22 mouse cellular contexts compared by ENCODE assay signal in genomic region chr6:77441051-77441450, GRCm38 (mm10).
"Had no signal": no experiment of that assay in that cellular context is flagged by ENCODE, and none has a peak within 500 bp of the region (broad histone marks: within the 10 kb centered on the region; RNA-seq: fewer than 3 reads in every experiment).

No protein-coding gene starts in this region.

- DNase-seq: forebrain, postnatal 0 days; gastrocnemius, postnatal 14 days; gastrocnemius, postnatal 36 days; heart, adult 2 months; heart, postnatal 10 days; heart, postnatal 4 days; kidney, adult 18-20 months; kidney, adult 8-10 months; kidney, postnatal 10 days; kidney, postnatal 25 days; kidney, postnatal 4 days; left cerebral cortex, postnatal 4 days had no signal

- H3K27ac ChIP-seq: heart, adult 2 months; hindbrain, embryonic 10.5 days; intestine, embryonic 15.5 days; layer of hippocampus, adult 2 months; left cerebral cortex, adult 2 months; limb, embryonic 13.5 days; limb, embryonic 15.5 days; liver, embryonic 12.5 days had no signal

- H3K4me3 ChIP-seq: heart, adult 2 months; heart, embryonic 12.5 days; hindbrain, embryonic 10.5 days; intestine, embryonic 15.5 days; layer of hippocampus, adult 2 months; left cerebral cortex, adult 2 months; limb, embryonic 13.5 days; limb, embryonic 15.5 days; liver, embryonic 12.5 days had no signal

- ATAC-seq: forebrain, postnatal 0 days; inflammation-experienced regulatory T-cells, adult 6 months; intestine, embryonic 15.5 days; intestine, postnatal 0 days; liver, embryonic 12.5 days had no signal

- H3K4me1 ChIP-seq: heart, embryonic 12.5 days; hindbrain, embryonic 10.5 days; intestine, embryonic 15.5 days; limb, embryonic 13.5 days; limb, embryonic 15.5 days; liver, embryonic 12.5 days had no signal

- H3K27me3 ChIP-seq: heart, embryonic 12.5 days; intestine, embryonic 15.5 days; limb, embryonic 13.5 days; limb, embryonic 15.5 days; liver, embryonic 12.5 days had no signal

- H3K36me3 ChIP-seq: heart, embryonic 12.5 days; hindbrain, embryonic 10.5 days; intestine, embryonic 15.5 days; limb, embryonic 13.5 days; limb, embryonic 15.5 days; liver, embryonic 12.5 days had no signal

- H3K9me3 ChIP-seq: heart, embryonic 12.5 days; hindbrain, embryonic 10.5 days; intestine, embryonic 15.5 days; limb, embryonic 13.5 days; limb, embryonic 15.5 days; liver, embryonic 12.5 days had no signal

- H3K9ac ChIP-seq: forebrain, postnatal 0 days; heart, embryonic 12.5 days; intestine, embryonic 15.5 days; limb, embryonic 13.5 days; limb, embryonic 15.5 days; liver, embryonic 12.5 days had no signal

- H3K4me2 ChIP-seq: heart, embryonic 12.5 days; intestine, embryonic 15.5 days; limb, embryonic 13.5 days; limb, embryonic 15.5 days; liver, embryonic 12.5 days had no signal
